8 mouse cellular contexts compared by ENCODE assay signal in genomic region chr7:97842806-97843570, GRCm38 (mm10). TPM values are rescaled to one million over a fixed set of nuclear protein-coding genes. Genes with fewer than 3 reads are reported as not detected.
DNase-seq lines count a peak whose midpoint lies in the region; ATAC-seq lines count a peak whose summit lies in the region.

No protein-coding gene starts in this region.

- peak overlapping the region; percentile 65 for H3K4me2 ChIP-seq in hindbrain, embryonic 13.5 days

- peak overlapping the region; percentile 95 for H3K27ac ChIP-seq in hindbrain, embryonic 13.5 days

- ATAC-seq in hindbrain, embryonic 13.5 days (ENCODE audit: low FRiP score), result peak; percentile 97

- H3K36me3 ChIP-seq in hindbrain, embryonic 13.5 days, result no peaks in the 10 kb centered on the region

- peak overlapping the region; percentile 57 for H3K4me3 ChIP-seq in hindbrain, embryonic 13.5 days

- 2% methylated on average over 22 of the region's 22 CpGs for WGBS in hindbrain, embryonic 13.5 days

- no peaks in the 10 kb centered on the region for H3K9me3 ChIP-seq in hindbrain, embryonic 13.5 days

- no peaks in the 10 kb centered on the region for H3K27me3 ChIP-seq in hindbrain, embryonic 13.5 days

- H3K9ac ChIP-seq in hindbrain, embryonic 13.5 days, result peak overlapping the region; percentile 87

- peak; percentile 78 for DNase-seq in T-cell, adult 2 months (ENCODE audit: low spot score)
- peak; percentile 92 to 93 for DNase-seq in cerebellum, postnatal 25 days
- DNase-seq in frontal cortex, postnatal 25 days (ENCODE audit: low spot score in 2 of 2), result peak; percentile 69 to 71
- peak; percentile 75 for DNase-seq in layer of hippocampus, postnatal 25 days (ENCODE audit: extremely low spot score in 1 of 2, low spot score in 1 of 2)
- peak; percentile 57 for DNase-seq in lung, postnatal 14 days
- peak; percentile 60 for DNase-seq in retina, adult 2 months (ENCODE audit: low read depth, low spot score)
- peak; percentile 79 for DNase-seq in thymus, postnatal 25 days

- H3K4me1 ChIP-seq in hindbrain, embryonic 13.5 days (replicated peaks), result peaks cover 25% of the 10 kb centered on the region

RNA-seq across cellular contexts. Expression of gene Pak1, which starts 54.6 kb away (rescaled TPM):
- 130 and 132 TPM in 2 replicates for polyA plus RNA-seq in hindbrain, embryonic 13.5 days (2015; fragmentation: Nextera tagmentation; extraction: Ambion mirVana)
- 100 to 1,000 TPM; 213 to 237 TPM for total RNA-seq in layer of hippocampus, postnatal 25 days (2021)

Comparison
In these comparisons a context has a peak if more than half of its experiments do, and no peak if none do; other contexts are left out.
1. Peak in every context shown above with its lines: DNase-seq, ATAC-seq, H3K4me3 ChIP-seq and H3K27ac ChIP-seq.